Mouse (Mus musculus): ENCODE results near the gene Atp5g2. TPM values are rescaled to one million over a fixed set of nuclear protein-coding genes. Genes with fewer than 3 reads are reported as not detected.

The Atp5g2 gene
- polyA plus RNA-seq, 1 experiment: 60.3 TPM

GRCm38 (mm10) chr15:102698193-102698592 lies 26.0 kb upstream of the Atp5g2 start:
- peak; percentile 90 for TF ChIP-seq CTCF (IDR thresholded peaks at IDR 0.05; ENCODE audit: borderline replicate concordance, insufficient read depth, low read length)
- TF ChIP-seq POLR2A (IDR thresholded peaks at IDR 0.05; ENCODE audit: low read depth, low read length): no peak
- Histone ChIP-seq H3K4me1 (ENCODE audit: control insufficient read depth, insufficient read depth, low read length) (no peaks in the 10 kb centered on the region; the same call in 1 of the 2 replicates), H3K4me3 (ENCODE audit: insufficient read depth, low read length) (no peak overlapping the region), H3K27ac (ENCODE audit: insufficient read depth, low read length) (no peak overlapping the region)

- Histone ChIP-seq H3K4me1 (ENCODE audit: control insufficient read depth, insufficient read depth, low read length) (no peaks in the 10 kb centered on the region; the same call in 1 of the 2 replicates), H3K27ac (ENCODE audit: insufficient read depth, low read length) (no peak overlapping the region), H3K4me3 (ENCODE audit: insufficient read depth, low read length) (no peak overlapping the region)
- TF ChIP-seq POLR2A (IDR thresholded peaks at IDR 0.05; ENCODE audit: low read depth, low read length) (no peak), CTCF (IDR thresholded peaks at IDR 0.05; ENCODE audit: borderline replicate concordance, insufficient read depth, low read length) (no peak)
Observed at GRCm38 (mm10) chr15:102696899-102697298, 24.7 kb upstream of the Atp5g2 start.

GRCm38 (mm10) chr15:102693600-102693999 lies 21.4 kb upstream of the Atp5g2 start:
- no peak for TF ChIP-seq CTCF (IDR thresholded peaks at IDR 0.05; ENCODE audit: borderline replicate concordance, insufficient read depth, low read length)
- no peak for TF ChIP-seq POLR2A (IDR thresholded peaks at IDR 0.05; ENCODE audit: low read depth, low read length)
- no peaks in the 10 kb centered on the region for H3K4me1 ChIP-seq (ENCODE audit: control insufficient read depth, insufficient read depth, low read length)
- no peak overlapping the region for H3K27ac ChIP-seq (ENCODE audit: insufficient read depth, low read length)
- peak overlapping the region; percentile 55; the same call in 1 of the 2 replicates for H3K4me3 ChIP-seq (ENCODE audit: insufficient read depth, low read length)

- peak; percentile 56 for TF ChIP-seq CTCF (IDR thresholded peaks at IDR 0.05; ENCODE audit: borderline replicate concordance, insufficient read depth, low read length)
- no peak for TF ChIP-seq POLR2A (IDR thresholded peaks at IDR 0.05; ENCODE audit: low read depth, low read length)
- no peaks in the 10 kb centered on the region for H3K4me1 ChIP-seq (ENCODE audit: control insufficient read depth, insufficient read depth, low read length)
- no peak overlapping the region for H3K27ac ChIP-seq (ENCODE audit: insufficient read depth, low read length)
- peak overlapping the region; percentile 55 for H3K4me3 ChIP-seq (ENCODE audit: insufficient read depth, low read length)
Observed at GRCm38 (mm10) chr15:102692991-102693411, 20.8 kb upstream of the Atp5g2 start.

GRCm38 (mm10) chr15:102692321-102692804 lies 20.2 kb upstream of the Atp5g2 start:
- no peak for TF ChIP-seq POLR2A (IDR thresholded peaks at IDR 0.05; ENCODE audit: low read depth, low read length)
- no peak for TF ChIP-seq CTCF (IDR thresholded peaks at IDR 0.05; ENCODE audit: borderline replicate concordance, insufficient read depth, low read length)
- H3K4me3 ChIP-seq (ENCODE audit: insufficient read depth, low read length): peak overlapping the region; percentile 55
- H3K27ac ChIP-seq (ENCODE audit: insufficient read depth, low read length): no peak overlapping the region
- no peaks in the 10 kb centered on the region for H3K4me1 ChIP-seq (ENCODE audit: control insufficient read depth, insufficient read depth, low read length)

- no peak overlapping the region for H3K4me3 ChIP-seq (ENCODE audit: insufficient read depth, low read length)
- H3K27ac ChIP-seq (ENCODE audit: insufficient read depth, low read length): no peak overlapping the region
- H3K4me1 ChIP-seq (ENCODE audit: control insufficient read depth, insufficient read depth, low read length): no peaks in the 10 kb centered on the region
- TF ChIP-seq POLR2A (IDR thresholded peaks at IDR 0.05; ENCODE audit: low read depth, low read length): no peak
Observed at GRCm38 (mm10) chr15:102685791-102686190, 13.6 kb upstream of the Atp5g2 start.

- H3K4me3 ChIP-seq (ENCODE audit: insufficient read depth, low read length): no peak overlapping the region
- no peak overlapping the region for H3K27ac ChIP-seq (ENCODE audit: insufficient read depth, low read length)
- TF ChIP-seq CTCF (IDR thresholded peaks at IDR 0.05; ENCODE audit: borderline replicate concordance, insufficient read depth, low read length) (peak; percentile 40; the same call in 1 of the 2 replicates), POLR2A (IDR thresholded peaks at IDR 0.05; ENCODE audit: low read depth, low read length) (no peak)
- no peaks in the 10 kb centered on the region for H3K4me1 ChIP-seq (ENCODE audit: control insufficient read depth, insufficient read depth, low read length)
Observed at GRCm38 (mm10) chr15:102683670-102684069, 11.5 kb upstream of the Atp5g2 start.

GRCm38 (mm10) chr15:102676345-102676744 lies 4.2 kb upstream of the Atp5g2 start:
- H3K4me3 ChIP-seq (ENCODE audit: insufficient read depth, low read length): no peak overlapping the region
- TF ChIP-seq POLR2A (IDR thresholded peaks at IDR 0.05; ENCODE audit: low read depth, low read length) (no peak), CTCF (IDR thresholded peaks at IDR 0.05; ENCODE audit: borderline replicate concordance, insufficient read depth, low read length) (no peak)

GRCm38 (mm10) chr15:102673548-102673947 lies 1.4 kb upstream of the Atp5g2 start:
- peak; percentile 78 for TF ChIP-seq POLR2A (IDR thresholded peaks at IDR 0.05; ENCODE audit: low read depth, low read length)
- TF ChIP-seq CTCF (IDR thresholded peaks at IDR 0.05; ENCODE audit: borderline replicate concordance, insufficient read depth, low read length): no peak
- Histone ChIP-seq H3K27ac (ENCODE audit: insufficient read depth, low read length) (peak overlapping the region; percentile 98), H3K4me1 (ENCODE audit: control insufficient read depth, insufficient read depth, low read length) (peaks cover 7% of the 10 kb centered on the region)

More at GRCm38 (mm10) chr15:102676345-102676744, 4.2 kb upstream of the Atp5g2 start:
- Histone ChIP-seq H3K4me1 (ENCODE audit: control insufficient read depth, insufficient read depth, low read length) (peaks cover 7% of the 10 kb centered on the region), H3K27ac (ENCODE audit: insufficient read depth, low read length) (no peak overlapping the region)

GRCm38 (mm10) chr15:102671721-102672214 lies 384 bp downstream of the Atp5g2 start:
- peak overlapping the region; percentile 98 for H3K27ac ChIP-seq (ENCODE audit: insufficient read depth, low read length)
- TF ChIP-seq CTCF (IDR thresholded peaks at IDR 0.05; ENCODE audit: borderline replicate concordance, insufficient read depth, low read length) (no peak), POLR2A (IDR thresholded peaks at IDR 0.05; ENCODE audit: low read depth, low read length) (peak; percentile 86)
- H3K4me1 ChIP-seq (ENCODE audit: control insufficient read depth, insufficient read depth, low read length): peaks cover 7% of the 10 kb centered on the region
- no peak overlapping the region for H3K4me3 ChIP-seq (ENCODE audit: insufficient read depth, low read length)

More at GRCm38 (mm10) chr15:102673548-102673947, 1.4 kb upstream of the Atp5g2 start:
- H3K4me3 ChIP-seq (ENCODE audit: insufficient read depth, low read length): no peak overlapping the region
